Mouse (Mus musculus) v-Abl transformed pro-B cells (cell line): Measurements from ENCODE around the gene Snapc2.

ENCODE experiments used
- in situ Hi-C, 2 experiments: fragments of 400-800 bp; cut with MboI; formaldehyde crosslinking; loops; one replicate each; pipeline ENCODE4 v1.15.1; 2025; ENCODE audit not compliant: unreplicated experiment in 2 of 2

Gene Snapc2

DNA sequence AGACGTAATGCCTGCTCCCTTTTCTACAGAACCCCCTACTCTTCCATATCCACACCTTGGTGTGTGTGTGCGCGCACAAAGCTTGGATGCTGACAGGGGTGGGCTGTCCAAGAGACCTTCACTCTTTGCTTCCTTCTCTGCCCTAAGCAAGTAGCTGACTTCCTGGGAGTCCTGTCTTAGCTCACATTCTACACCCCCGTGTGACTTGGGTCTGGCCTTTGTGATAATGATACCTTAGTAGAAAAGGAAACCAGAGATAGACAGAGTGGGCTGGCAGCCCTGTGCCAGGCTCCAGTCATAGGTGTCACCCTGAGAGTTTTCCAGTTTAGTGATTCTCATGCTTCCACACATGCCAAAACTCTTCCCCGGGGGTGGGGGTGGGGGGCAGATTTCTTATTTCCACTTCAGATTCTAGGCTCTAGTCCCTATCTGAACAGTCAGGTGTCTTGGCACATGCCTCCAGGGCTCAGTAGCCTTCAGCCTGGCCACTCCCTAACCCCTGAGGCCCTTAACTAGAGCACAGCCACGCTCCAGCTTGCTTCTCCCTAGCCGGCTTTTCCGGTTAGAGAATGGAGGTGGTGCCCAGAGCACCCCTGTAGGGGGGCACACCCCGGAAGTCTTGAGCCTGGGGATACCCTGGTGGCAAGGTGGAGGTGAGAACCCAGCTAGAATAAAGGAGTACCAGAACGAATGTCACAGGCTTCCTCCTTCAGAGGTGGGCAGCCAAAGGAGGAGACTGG, 22.1 kb upstream of the Snapc2 start:
- in situ Hi-C loops = loop anchor here (25.0 kb wide), 1 partner anchor 718 kb away; the partner anchor contains the start of genes Mcoln1 (in 2 of the 2) and Pnpla6 (in 2 of the 2)

DNA sequence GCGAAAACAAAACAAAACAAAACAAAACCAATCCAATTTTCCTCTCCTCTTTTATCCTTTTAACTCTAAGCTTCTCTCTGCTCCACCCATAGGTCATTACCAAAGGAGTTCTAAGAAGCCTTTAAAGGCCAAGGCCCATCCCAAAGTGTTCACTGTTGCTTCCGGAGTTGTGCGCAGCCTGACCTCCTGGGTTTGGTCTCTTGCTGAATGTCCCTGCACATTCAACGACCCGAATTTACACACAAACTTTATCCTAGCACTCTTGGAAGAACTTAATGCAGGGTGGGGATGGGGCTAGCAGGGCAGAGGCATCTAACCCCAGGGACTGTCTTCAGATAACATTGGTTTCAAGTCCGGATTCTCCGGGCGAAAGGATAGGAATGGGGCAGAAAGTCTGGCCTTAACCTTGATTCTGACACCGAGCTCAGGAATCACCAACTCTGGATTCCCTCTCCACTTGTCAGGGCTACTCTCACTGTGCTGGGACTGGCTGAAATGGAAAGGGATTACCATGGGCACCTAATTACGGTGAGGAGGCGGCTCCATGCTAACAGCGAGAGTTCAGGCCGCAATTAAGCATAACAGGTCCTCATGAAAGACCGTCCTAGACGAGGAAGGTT, 15.0 kb upstream of the Snapc2 start:
- in situ Hi-C loops = loop anchor here (25.0 kb wide), 1 partner anchor 726 kb away; the partner anchor contains the start of genes Mcoln1 (in 2 of the 2) and Pnpla6 (in 2 of the 2)

DNA sequence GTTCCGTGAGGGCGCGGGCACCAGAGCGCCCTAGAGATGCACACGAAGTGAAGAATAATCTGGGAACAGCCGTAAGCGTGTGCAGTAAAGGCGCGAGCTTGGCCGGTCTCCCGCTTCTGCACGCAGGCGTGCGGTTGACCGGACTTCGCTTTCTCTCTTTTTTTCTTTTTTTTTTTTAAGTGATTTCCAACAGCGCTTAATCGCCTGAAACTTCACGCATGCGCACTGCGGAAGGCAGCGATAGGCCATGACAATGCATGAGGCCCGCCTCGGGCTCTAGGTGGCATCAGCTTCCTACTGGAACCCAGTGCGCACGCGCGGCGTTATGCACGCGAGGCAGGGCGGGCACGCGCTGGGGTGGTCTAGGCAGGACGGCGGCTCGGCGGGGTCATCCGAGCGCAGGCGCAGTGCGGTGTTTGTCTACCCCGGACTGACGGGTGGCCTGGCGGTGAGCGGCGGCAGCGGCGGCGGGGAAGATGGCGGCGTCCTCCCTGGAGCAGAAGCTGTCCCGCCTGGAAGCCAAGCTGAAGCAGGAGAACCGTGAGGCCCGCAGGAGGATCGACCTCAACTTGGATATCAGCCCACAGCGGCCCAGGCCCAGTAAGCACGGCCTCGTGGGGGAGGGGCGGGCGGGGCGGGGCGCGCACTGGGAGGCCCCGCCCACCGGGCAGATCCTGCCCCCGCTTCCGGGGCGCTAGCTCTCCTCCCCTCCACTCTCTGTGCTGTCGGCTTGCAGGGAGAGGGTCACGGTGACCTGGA, 14.3 kb upstream of the Snapc2 start, which contains the start of the genes Map2k7 and Gm49320:
TSS of gene Map2k7 (plus strand) at position 307 of the 759 bp plus-strand sequence.
TSS of gene Gm49320 (plus strand) at position 432 of the 759 bp plus-strand sequence.
- in situ Hi-C loops = loop anchor here (25.0 kb wide), 1 partner anchor 726 kb away; the partner anchor contains the start of genes Mcoln1 (in 2 of the 2) and Pnpla6 (in 2 of the 2)

GRCm38 (mm10) chr8:4239193-4239890, 13.5 kb upstream of the Snapc2 start:
- in situ Hi-C loops = loop anchor here (25.0 kb wide), 1 partner anchor 727 kb away; the partner anchor contains the start of genes Mcoln1 (in 2 of the 2) and Pnpla6 (in 2 of the 2)

- in situ Hi-C loops = loop anchor here (10.0 to 25.0 kb wide), 2 partner anchors 430 to 733 kb away; partner anchors contain the start of genes Mcoln1 (in 2 of the 2) and Pnpla6 (in 2 of the 2)
Measured at GRCm38 (mm10) chr8:4245061-4245460, 7.8 kb upstream of the Snapc2 start.

DNA sequence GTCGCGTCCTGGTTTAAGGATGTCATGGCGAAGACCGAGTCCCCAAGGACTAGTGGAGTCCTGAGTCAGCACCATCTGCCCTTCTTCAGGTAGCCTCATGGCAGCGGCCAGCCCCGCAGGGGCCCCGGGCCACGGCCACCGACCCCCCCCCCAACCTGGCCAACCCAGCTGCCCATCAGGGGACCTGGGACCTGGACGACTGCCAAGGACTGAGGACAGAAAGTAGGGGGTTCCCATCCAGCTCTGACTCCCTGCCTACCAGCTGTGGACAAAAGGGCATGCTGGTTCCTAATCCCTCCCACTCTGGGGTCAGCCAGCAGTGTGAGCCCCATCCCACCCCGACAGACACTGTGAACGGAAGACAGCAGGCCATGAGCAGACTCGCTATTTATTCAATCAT, 7.1 kb upstream of the Snapc2 start:
- in situ Hi-C loops = loop anchor here (10.0 to 25.0 kb wide), 2 partner anchors 429 to 733 kb away; partner anchors contain the start of genes Mcoln1 (in 2 of the 2) and Pnpla6 (in 2 of the 2)

DNA sequence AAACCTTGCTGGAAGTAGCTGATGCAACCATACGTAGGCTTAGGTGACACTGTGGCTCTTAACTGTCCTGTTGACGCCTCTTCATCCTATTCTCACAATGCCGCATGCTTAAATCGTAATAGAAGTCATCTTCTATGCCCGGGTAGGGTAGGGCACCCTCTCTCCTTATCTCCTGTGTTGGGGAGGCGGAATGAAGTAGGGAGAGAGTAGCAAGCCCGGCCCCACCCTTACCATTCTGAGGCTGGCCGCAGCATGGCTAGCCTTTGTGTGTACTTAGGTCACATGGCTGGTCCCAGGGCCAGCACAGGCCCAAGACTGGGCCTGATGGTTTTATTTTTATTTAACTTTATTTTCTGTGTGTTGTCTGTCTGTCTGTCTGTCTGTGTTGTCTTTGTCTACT, 5.6 kb upstream of the Snapc2 start:
- in situ Hi-C loops = loop anchor here (10.0 to 25.0 kb wide), 2 partner anchors 428 to 735 kb away; partner anchors contain the start of genes Mcoln1 (in 2 of the 2) and Pnpla6 (in 2 of the 2)

- in situ Hi-C loops = loop anchor here (10.0 to 25.0 kb wide), 2 partner anchors 427 to 736 kb away; partner anchors contain the start of genes Mcoln1 (in 2 of the 2) and Pnpla6 (in 2 of the 2)
Measured at GRCm38 (mm10) chr8:4247951-4248540, 4.8 kb upstream of the Snapc2 start, which contains the start of gene Tgfbr3l. Tgfbr3l (plus strand) TSS chr8:4248214.

DNA sequence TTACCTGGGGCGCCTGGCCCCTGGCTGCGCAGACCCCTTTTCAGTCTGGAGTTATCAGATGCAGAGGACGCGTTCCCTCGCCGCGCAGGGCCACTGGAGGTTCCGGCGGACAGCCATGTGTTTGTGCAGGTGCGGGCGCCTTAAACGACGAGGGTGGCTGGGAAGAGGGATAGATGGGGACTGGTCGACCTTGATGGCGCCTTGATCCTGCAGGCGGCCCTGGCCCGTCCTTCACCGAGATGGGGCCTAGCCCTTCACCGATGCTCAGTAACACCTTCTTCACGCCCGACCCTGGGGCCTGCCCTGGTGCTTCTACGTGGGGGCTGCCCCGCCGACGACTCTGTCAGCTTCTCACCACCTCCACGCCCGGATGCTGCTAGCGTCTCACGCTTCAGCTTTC, 3.7 kb upstream of the Snapc2 start:
- in situ Hi-C loops = loop anchor here (10.0 to 25.0 kb wide), 2 partner anchors 426 to 737 kb away; partner anchors contain the start of genes Mcoln1 (in 2 of the 2) and Pnpla6 (in 2 of the 2)

GRCm38 (mm10) chr8:4250306-4250970, 2.4 kb upstream of the Snapc2 start:
- in situ Hi-C loops = loop anchor here in 1 of 2 experiments (10.0 kb wide), 1 partner anchor 264 kb away; no protein-coding TSS in a partner anchor

DNA sequence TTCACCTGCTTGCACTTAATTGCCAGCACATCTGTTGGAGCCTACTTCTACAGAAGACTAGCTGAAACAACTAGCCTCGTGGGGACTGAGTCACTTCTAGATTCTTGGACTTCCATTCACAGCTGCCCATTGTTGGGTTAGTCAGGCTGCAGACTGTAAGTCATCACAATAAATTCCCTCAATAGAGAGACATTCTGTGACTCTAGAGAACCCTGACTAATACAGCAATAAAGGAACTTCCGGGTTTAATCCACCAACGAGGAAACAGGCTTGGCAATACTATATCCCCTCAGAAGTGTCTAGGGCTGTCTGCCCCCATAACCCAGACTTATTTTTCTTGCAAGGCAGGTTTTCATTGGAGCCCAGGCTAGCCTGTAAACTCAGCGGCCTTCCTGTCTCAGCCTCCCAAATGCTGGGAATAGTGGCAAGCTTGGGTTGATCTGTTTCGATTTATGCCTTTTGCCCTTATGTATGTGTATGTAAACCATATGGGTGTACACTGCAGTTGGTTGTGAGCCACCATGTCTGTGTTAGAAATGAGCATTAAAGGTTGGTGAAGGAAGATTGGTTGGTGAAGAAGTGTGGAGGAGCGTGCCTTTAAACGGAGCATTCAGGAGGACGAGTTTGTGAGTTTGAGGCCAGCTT, 642 bp upstream of the Snapc2 start:
- in situ Hi-C loops = loop anchor here in 1 of 2 experiments (10.0 kb wide), 1 partner anchor 263 kb away; no protein-coding TSS in a partner anchor

GRCm38 (mm10) chr8:4254001-4254400, 1.1 kb downstream of the Snapc2 start:
- in situ Hi-C loops = loop anchor here in 1 of 2 experiments (10.0 kb wide), 1 partner anchor 261 kb away; no protein-coding TSS in a partner anchor

DNA sequence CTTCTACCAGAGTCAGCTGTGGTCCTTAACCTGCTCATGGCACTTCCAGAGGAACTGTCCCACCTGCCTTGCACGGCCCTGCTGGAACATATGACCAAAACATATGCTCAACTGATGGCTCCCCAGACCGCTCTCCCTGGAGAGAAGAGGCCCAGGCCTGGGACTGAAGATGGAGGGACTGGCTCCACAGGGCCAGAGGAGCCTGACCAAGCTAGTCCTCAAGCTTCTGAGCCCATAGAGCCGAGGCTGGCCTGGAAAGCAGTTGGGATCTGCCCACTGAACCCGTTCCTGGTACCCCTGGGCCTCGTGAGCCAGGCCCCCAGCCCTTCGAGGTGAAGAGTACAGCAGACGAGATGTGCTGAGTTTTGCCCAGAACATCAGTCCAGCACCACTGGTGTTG, 2.6 kb downstream of the Snapc2 start:
- in situ Hi-C loops = loop anchor here (5.0 to 10.0 kb wide), 4 partner anchors 63 to 259 kb away; no protein-coding TSS in a partner anchor

GRCm38 (mm10) chr8:4256911-4257310, 4.0 kb downstream of the Snapc2 start:
- in situ Hi-C loops = loop anchor here (5.0 to 10.0 kb wide), 4 partner anchors 65 to 258 kb away; no protein-coding TSS in a partner anchor

- in situ Hi-C loops = loop anchor here (5.0 to 10.0 kb wide), 4 partner anchors 65 to 257 kb away; no protein-coding TSS in a partner anchor
Measured at GRCm38 (mm10) chr8:4257350-4257749, 4.5 kb downstream of the Snapc2 start.

DNA sequence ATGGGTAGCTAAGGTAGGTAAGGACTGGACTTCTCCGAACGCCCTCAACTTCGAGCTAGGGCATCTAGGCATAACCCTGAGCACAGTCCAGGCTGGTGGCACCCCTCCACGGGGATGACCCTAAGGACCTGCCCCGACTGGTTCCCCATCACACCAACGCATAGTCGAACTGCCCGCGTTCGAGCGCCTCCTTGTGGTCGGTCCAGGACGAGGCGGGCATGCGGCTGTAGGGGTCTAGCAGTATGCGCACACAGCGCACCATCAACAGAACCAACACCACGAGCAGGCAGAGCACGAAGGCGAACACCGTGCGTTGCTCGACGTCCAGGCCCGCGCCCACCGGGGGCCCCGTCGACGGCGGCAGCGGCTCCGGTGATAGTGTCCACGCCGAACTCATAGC, 5.4 kb downstream of the Snapc2 start:
- in situ Hi-C loops = loop anchor here (5.0 to 10.0 kb wide), 4 partner anchors 64 to 257 kb away; no protein-coding TSS in a partner anchor

GRCm38 (mm10) chr8:4258678-4259077, 5.8 kb downstream of the Snapc2 start:
- in situ Hi-C loops = loop anchor here (5.0 to 10.0 kb wide), 4 partner anchors 64 to 256 kb away; no protein-coding TSS in a partner anchor
